Mouse (Mus musculus) mouse trophoblast stem cell (cell line): Measurements from ENCODE around the gene Galr2.

Experiments used
- in situ Hi-C, 2 experiments: fragments of 300-500 bp; cut with MseI, MboI; formaldehyde crosslinking; loops; 2 replicates in 1 of 2; 3 replicates in 1 of 2; pipeline ENCODE4 v1.15.1; 2025

The Galr2 gene

GRCm38 (mm10) chr11:116280751-116281663 is at the start of gene Galr2:
Galr2 (plus strand) TSS chr11:116280939.
- in situ Hi-C loops = no loop called here

- in situ Hi-C loops = no loop called here
Measured at GRCm38 (mm10) chr11:116232427-116232826, 48.3 kb upstream of the Galr2 start.

GRCm38 (mm10) chr11:116234901-116235300 is 45.8 kb upstream of the Galr2 start:
- in situ Hi-C loops = no loop called here

- in situ Hi-C loops = no loop called here
Measured at GRCm38 (mm10) chr11:116237742-116238395, 42.9 kb upstream of the Galr2 start, which contains the start of gene Evpl. Evpl (minus strand) TSS chr11:116238077.

- in situ Hi-C loops = no loop called here
Measured at GRCm38 (mm10) chr11:116239797-116240196, 40.9 kb upstream of the Galr2 start.

GRCm38 (mm10) chr11:116241744-116242235 is 38.9 kb upstream of the Galr2 start:
- in situ Hi-C loops = no loop called here

- in situ Hi-C loops = no loop called here
Measured at GRCm38 (mm10) chr11:116244580-116244979, 36.2 kb upstream of the Galr2 start.

GRCm38 (mm10) chr11:116245616-116246015 is 35.1 kb upstream of the Galr2 start:
- in situ Hi-C loops = no loop called here

GRCm38 (mm10) chr11:116247502-116248222 is 33.1 kb upstream of the Galr2 start:
- in situ Hi-C loops = no loop called here

- in situ Hi-C loops = no loop called here
Measured at GRCm38 (mm10) chr11:116250898-116251297, 29.8 kb upstream of the Galr2 start.

GRCm38 (mm10) chr11:116253076-116253600 is 27.6 kb upstream of the Galr2 start:
- in situ Hi-C loops = no loop called here

GRCm38 (mm10) chr11:116254627-116255026 is 26.1 kb upstream of the Galr2 start:
- in situ Hi-C loops = no loop called here

GRCm38 (mm10) chr11:116255090-116255981 is 25.4 kb upstream of the Galr2 start:
- in situ Hi-C loops = no loop called here

- in situ Hi-C loops = no loop called here
Measured at GRCm38 (mm10) chr11:116255982-116256675, 24.6 kb upstream of the Galr2 start.

- in situ Hi-C loops = no loop called here
Measured at GRCm38 (mm10) chr11:116259461-116259860, 21.3 kb upstream of the Galr2 start.

GRCm38 (mm10) chr11:116260259-116260658 is 20.5 kb upstream of the Galr2 start:
- in situ Hi-C loops = no loop called here

GRCm38 (mm10) chr11:116265352-116265751 is 15.4 kb upstream of the Galr2 start:
- in situ Hi-C loops = no loop called here

GRCm38 (mm10) chr11:116265850-116266249 is 14.9 kb upstream of the Galr2 start:
- in situ Hi-C loops = no loop called here

- in situ Hi-C loops = no loop called here
Measured at GRCm38 (mm10) chr11:116267637-116268036, 13.1 kb upstream of the Galr2 start.

- in situ Hi-C loops = no loop called here
Measured at GRCm38 (mm10) chr11:116268313-116268712, 12.4 kb upstream of the Galr2 start.
